Mouse (Mus musculus): ENCODE data around the gene Dot1l. TPM values are rescaled to one million over a fixed set of nuclear protein-coding genes. Genes with fewer than 3 reads are reported as not detected.

The Dot1l gene
- total and polyA plus RNA-seq, 3 experiments = 3.3 to 43.8 (median 13.3) TPM

DNA sequence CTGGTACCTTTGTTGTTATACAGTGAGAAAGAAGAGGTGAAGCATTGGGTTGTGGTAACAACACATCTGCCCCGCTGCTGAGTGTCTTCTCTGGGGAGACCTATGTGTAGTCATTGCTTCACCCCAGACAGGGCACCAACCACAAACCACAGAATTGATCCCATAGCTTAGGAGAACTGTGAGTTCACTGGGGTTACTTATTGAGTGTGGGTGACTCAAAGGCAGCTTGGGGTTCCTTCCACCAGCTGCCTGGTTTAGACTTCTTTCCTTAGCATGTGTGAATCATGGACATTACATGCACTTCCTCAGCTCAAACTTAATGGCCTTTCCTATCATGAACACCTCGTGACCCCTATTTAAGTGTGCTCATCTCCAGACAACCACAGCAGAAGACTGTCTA lies 8.5 kb downstream of the Dot1l start (continued):
- TF ChIP-seq MEF2A (IDR thresholded peaks at IDR 0.05; ENCODE audit: borderline replicate concordance, low read depth, low read length) (no peak), USF2 (conservative IDR thresholded peaks at IDR 0.05; ENCODE audit: low read depth, low read length) (no peak)

DNA sequence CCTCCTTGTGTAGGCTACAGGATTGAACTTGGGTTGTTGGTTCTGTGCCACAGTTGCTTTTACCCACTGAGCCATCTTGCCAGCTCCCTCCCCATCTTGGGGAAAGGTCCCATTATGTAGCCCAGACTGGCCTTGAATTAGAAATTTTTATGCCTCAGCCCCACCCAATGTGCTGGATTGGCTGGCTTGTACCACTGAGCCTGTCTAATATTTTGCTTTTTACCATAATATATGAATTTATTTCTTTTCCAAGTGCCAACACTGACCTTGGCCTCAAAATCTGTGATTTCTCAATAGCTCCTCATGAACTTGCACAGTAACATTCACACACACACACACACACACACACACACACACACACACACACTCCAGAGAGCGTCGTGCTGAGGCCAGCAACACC lies 10.7 kb downstream of the Dot1l start:
- Histone ChIP-seq H3K27me3 (replicated peaks) (no peaks in the 10 kb centered on the region), H3K36me3 (replicated peaks in 1 of 2; ENCODE audit: control insufficient read depth in 1 of 2, insufficient read depth in 1 of 2, low read length in 1 of 2) (peaks cover 58 to 90% of the 10 kb centered on the region in 2 experiments), H3K4me1 (ENCODE audit: control insufficient read depth in 1 of 2, insufficient read depth in 2 of 2) (peaks cover 3 to 21% of the 10 kb centered on the region in 2 experiments; a peak in 3 of 4 replicates), H3K4me3 (replicated peaks in 1 of 3; ENCODE audit: low read depth in 2 of 3, low read length in 2 of 3, poor library complexity in 1 of 3) (no peak overlapping the region), H3K27ac (ENCODE audit: insufficient read depth, low read depth) (no peak overlapping the region), H3K4me2 (ENCODE audit: insufficient read depth, low read depth, poor library complexity, severe bottlenecking) (no peak overlapping the region), H3K9ac (ENCODE audit: insufficient read depth, low read depth) (no peak overlapping the region), H3K79me2 (replicated peaks; ENCODE audit: control insufficient read depth, extremely low read depth, insufficient read depth, poor library complexity, severe bottlenecking) (peaks cover 40% of the 10 kb centered on the region), H3K9me3 (replicated peaks; ENCODE audit: low read length) (no peaks in the 10 kb centered on the region)
- DNase-seq (ENCODE audit: extremely low read depth) = no peak
- TF ChIP-seq PAX5 (IDR thresholded peaks at IDR 0.05; ENCODE audit: low read length) = no peak
- no peak for TF ChIP-seq MAZ (IDR thresholded peaks at IDR 0.05; ENCODE audit: low read depth, low read length)
- TF ChIP-seq CHD1 (IDR thresholded peaks at IDR 0.05; ENCODE audit: low read depth, low read length) = no peak
- no peak for TF ChIP-seq SIN3A (IDR thresholded peaks at IDR 0.05; ENCODE audit: low read length)
- TF ChIP-seq ZMIZ1 (IDR thresholded peaks at IDR 0.05; ENCODE audit: low read depth, low read length) = no peak
- no peak for TF ChIP-seq USF2 (conservative IDR thresholded peaks at IDR 0.05; ENCODE audit: low read depth, low read length)
- TF ChIP-seq TBP (conservative IDR thresholded peaks at IDR 0.05; ENCODE audit: low read depth, low read length) = no peak
- no peak for TF ChIP-seq ETS1 (conservative IDR thresholded peaks at IDR 0.05; ENCODE audit: low read depth, low read length)
- TF ChIP-seq ELF1 (IDR thresholded peaks at IDR 0.05; ENCODE audit: low read depth, low read length) = no peak
- TF ChIP-seq BHLHE40 (IDR thresholded peaks at IDR 0.05; ENCODE audit: low read depth, low read length) = no peak
- TF ChIP-seq MAX (IDR thresholded peaks at IDR 0.05; ENCODE audit: low read length) = no peak
- no peak for TF ChIP-seq GABPA (IDR thresholded peaks at IDR 0.05; ENCODE audit: insufficient replicate concordance, low read depth, low read length)
- no peak for TF ChIP-seq ZKSCAN1 (IDR thresholded peaks at IDR 0.05; ENCODE audit: borderline replicate concordance, low read depth, low read length)
- no peak for TF ChIP-seq TCF12 (IDR thresholded peaks at IDR 0.05; ENCODE audit: low read depth, low read length)
- no peak for TF ChIP-seq SMC3 (IDR thresholded peaks at IDR 0.05; ENCODE audit: low read depth, low read length)
- TF ChIP-seq IRF4 (IDR thresholded peaks at IDR 0.05; ENCODE audit: low read depth, low read length) = no peak
- TF ChIP-seq JUN (IDR thresholded peaks at IDR 0.05; ENCODE audit: insufficient read depth, low read depth, low read length) = no peak
- TF ChIP-seq UBTF (IDR thresholded peaks at IDR 0.05; ENCODE audit: low read depth, low read length) = no peak
- in situ Hi-C loops (cut with MboI; ENCODE audit: low pct_ligation_motif_present, low pct_unique_long_range_greater_than_20kb, low sequenced_read_pairs) = no loop called here
- dilution Hi-C loops (cut with MboI; ENCODE audit: extremely low pct_ligation_motif_present, extremely low pct_unique_long_range_greater_than_20kb, low sequenced_read_pairs) = no loop called here
